Mouse (Mus musculus) ES-Bruce4 (cell line): ENCODE results near the gene Prr14. TPM values are rescaled to one million over a fixed set of nuclear protein-coding genes. Genes with fewer than 3 reads are reported as not detected.
A peak's percentile ranks its signal among the peaks of the same experiment; 100 is the strongest.

Experiments used
- H3K27ac ChIP-seq: 2 replicates; pipeline ENCODE4 v1.5.1; 2012; ENCODE audit warnings: low read length, inconsistent platforms; ENCODE audit not compliant: insufficient read depth
- H3K27me3 ChIP-seq: 2 replicates; pipeline ENCODE4 v1.6.1; 2012; ENCODE audit warnings: mild to moderate bottlenecking, low read length, inconsistent platforms; ENCODE audit not compliant: control insufficient read depth, poor library complexity, insufficient read depth, severe bottlenecking
- H3K36me3 ChIP-seq: 2 replicates; pipeline ENCODE4 v1.6.1; 2012; ENCODE audit warnings: inconsistent platforms, mild to moderate bottlenecking, low read length, moderate library complexity; ENCODE audit not compliant: control insufficient read depth, poor library complexity, insufficient read depth, severe bottlenecking
- H3K4me1 ChIP-seq: one replicate; pipeline ENCODE4 v1.8.1; 2011; ENCODE audit warnings: low read length; ENCODE audit not compliant: control insufficient read depth, insufficient read depth
- H3K4me3 ChIP-seq: 2 replicates; pipeline ENCODE4 v1.5.1; 2011; ENCODE audit warnings: low read depth, mild to moderate bottlenecking, low read length
- H3K9ac ChIP-seq: 2 replicates; pipeline ENCODE4 v1.6.1; 2012; ENCODE audit warnings: low read depth, mild to moderate bottlenecking, inconsistent platforms; ENCODE audit not compliant: poor library complexity, severe bottlenecking
- H3K9me3 ChIP-seq: replicated peaks from 2 replicates; pipeline ENCODE4 v1.6.1; 2012; ENCODE audit warnings: mild to moderate bottlenecking, low read length, inconsistent platforms; ENCODE audit not compliant: control insufficient read depth, poor library complexity, insufficient read depth, severe bottlenecking
- CTCF ChIP-seq: IDR thresholded peaks from one replicate; pipeline ENCODE4 v1.8.1; 2011; ENCODE audit warnings: low read depth, low read length
- EP300 ChIP-seq: IDR thresholded peaks from 2 replicates; pipeline ENCODE4 v1.6.1; 2011; ENCODE audit warnings: low read depth, low read length; ENCODE audit not compliant: insufficient read depth
- POLR2A ChIP-seq: IDR thresholded peaks from one replicate; pipeline ENCODE4 v1.8.1; 2011; ENCODE audit warnings: low read length; ENCODE audit not compliant: insufficient read depth
- polyA plus RNA-seq: library from polyadenylated mRNA; stranded (reverse); fragments of >200 nt; gene quantifications from 2 replicates; pipeline ENCODE4 v1.2.4, GENCODE M21; 2011; ENCODE audit warnings: low read depth; ENCODE audit not compliant: missing spikeins, insufficient read depth, insufficient read length

The Prr14 gene
- polyA plus RNA-seq, 1 experiment, result 45.3 TPM

DNA sequence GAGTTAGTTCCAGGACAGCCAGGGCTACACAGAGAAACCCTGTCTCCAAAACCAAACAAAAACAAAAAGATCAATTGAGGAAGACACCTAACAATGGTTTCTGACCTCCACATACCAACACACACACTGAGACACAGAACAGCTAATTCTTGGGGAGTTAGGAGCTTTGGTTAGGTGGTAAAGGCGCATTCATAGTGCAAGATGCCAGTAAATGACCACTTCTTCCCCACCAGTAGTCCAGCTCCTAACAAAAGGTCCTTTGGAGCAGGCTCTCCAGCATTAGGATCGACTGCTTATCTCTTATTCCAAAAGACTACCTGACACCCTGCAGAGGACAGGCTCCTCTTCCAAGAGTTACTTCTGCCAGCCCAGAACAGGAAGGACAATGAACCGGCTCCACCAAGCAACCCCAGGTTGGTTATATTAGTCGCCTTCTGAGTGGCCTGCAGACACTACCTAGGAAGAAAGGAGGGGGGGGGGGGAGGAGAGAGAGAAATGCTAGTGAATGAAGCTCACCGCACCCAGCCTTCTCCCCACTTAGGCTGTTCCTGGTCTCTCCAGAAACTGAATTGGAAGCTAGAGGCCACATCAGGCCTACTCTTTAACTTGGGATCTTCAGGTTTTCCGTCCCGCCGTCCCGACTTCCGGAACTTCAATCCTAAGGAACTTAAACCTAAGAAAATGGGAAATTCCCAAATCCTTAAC is 10.8 kb downstream of the Prr14 start:
- H3K4me1 ChIP-seq, result peaks cover 2% of the 10 kb centered on the region
- H3K27ac ChIP-seq, result peak overlapping the region; percentile 95
- no peaks in the 10 kb centered on the region for H3K27me3 ChIP-seq
- peak overlapping the region; percentile 94 for H3K9ac ChIP-seq
- peaks cover 11% of the 10 kb centered on the region for H3K36me3 ChIP-seq
- H3K9me3 ChIP-seq, result peaks cover 27% of the 10 kb centered on the region
- TF ChIP-seq EP300 (no peak), CTCF (no peak), POLR2A (no peak)
- H3K4me3 ChIP-seq, result peak overlapping the region; percentile 88

DNA sequence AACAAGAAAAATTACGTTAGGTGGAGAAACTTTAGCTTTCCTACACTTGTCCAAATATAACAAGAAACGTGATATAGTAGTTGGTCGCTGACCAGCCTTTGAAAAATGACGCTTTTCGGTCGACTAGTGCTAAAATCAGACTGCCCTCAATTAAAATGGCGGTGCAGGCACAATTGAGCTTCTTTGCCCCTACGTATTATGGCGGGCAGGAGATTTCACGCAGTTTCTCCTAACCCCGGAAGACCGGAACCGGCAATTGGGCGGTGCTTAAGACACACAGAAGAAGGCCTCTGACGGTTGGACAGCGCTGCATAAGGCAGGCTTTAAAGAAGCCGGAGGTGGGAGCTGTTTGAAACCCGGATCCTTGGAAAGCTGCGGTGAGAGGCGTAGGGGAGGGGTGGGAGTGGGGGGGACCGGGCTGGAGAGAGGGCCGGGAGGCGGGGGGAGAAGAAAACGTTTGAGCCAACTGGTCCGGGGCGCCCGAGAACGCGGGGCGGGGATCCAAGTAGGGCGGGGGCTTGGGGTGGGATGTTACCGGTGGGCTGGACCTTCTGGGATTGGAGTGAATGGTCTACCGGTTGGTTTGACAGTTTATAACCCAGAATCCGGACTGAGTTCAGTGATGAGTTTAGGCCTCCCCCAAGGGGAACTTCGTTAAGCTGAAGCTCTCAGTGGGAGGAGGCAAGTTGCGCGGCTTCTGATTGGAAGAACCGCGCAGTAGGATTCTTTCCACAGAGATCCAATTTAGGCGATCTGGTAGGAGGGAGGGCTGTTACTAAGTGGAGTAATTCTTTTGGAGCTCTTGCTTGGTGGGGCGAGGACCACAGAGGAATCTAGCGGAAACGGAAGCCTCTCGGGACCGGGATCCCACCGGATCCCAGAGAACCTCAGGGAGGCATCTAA is 11.6 kb downstream of the Prr14 start:
- no peaks in the 10 kb centered on the region for H3K4me1 ChIP-seq

DNA sequence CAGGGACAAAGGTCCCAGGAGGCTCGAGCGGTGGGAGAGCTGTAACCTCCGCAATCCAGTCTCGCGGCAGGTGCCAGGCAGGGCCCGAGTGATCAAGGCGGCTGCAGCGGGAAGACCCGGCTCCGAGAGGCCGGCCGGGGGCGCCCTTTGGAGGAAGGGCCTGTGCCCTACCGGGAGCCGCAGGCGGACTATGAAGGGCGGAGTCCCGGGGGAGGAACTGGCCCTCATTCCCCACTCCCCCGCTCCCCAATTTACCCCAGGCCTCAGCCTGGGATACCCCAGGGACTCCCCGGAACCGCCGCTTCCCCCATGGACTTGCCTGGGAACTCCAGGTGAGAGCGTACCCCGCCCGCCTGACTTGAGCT is 12.2 kb downstream of the Prr14 start:
- Histone ChIP-seq H3K4me1 (no peaks in the 10 kb centered on the region), H3K9me3 (peaks cover 27% of the 10 kb centered on the region), H3K4me3 (peak overlapping the region; percentile 78), H3K9ac (peak overlapping the region; percentile 94), H3K27ac (peak overlapping the region; percentile 92), H3K36me3 (peaks cover 21% of the 10 kb centered on the region), H3K27me3 (no peaks in the 10 kb centered on the region)
- TF ChIP-seq CTCF (peak; percentile 0), EP300 (no peak)

More for the DNA sequence above, 11.6 kb downstream of the Prr14 start:
- peak overlapping the region; percentile 94 for H3K9ac ChIP-seq
- peak overlapping the region; percentile 78 for H3K4me3 ChIP-seq
- H3K9me3 ChIP-seq, result peaks cover 27% of the 10 kb centered on the region
- no peak for TF ChIP-seq POLR2A
- TF ChIP-seq EP300, result no peak
- TF ChIP-seq CTCF, result no peak
- H3K27ac ChIP-seq, result peak overlapping the region; percentile 95
- H3K36me3 ChIP-seq, result peaks cover 18% of the 10 kb centered on the region
- no peaks in the 10 kb centered on the region for H3K27me3 ChIP-seq

DNA sequence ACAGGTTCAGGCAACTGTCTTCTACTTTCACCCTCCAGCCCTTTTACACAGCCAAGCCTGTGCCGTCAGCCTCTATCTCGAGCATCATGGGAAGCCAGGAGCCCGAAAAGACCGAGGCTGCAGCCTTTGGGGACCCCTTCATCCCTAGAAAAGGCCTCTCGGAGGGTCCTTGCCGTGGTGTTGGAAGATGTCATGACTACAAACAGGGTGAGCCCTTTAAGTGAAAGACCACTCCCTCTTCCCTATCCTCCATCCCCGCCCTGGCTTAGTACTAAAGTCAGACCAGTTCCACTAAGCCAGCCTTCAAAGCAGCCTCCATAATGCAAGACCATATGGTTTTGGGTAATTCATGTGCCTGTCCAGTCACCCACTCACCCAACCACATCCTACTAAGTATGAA is 12.6 kb downstream of the Prr14 start:
- Histone ChIP-seq H3K9me3 (peaks cover 26% of the 10 kb centered on the region), H3K36me3 (peaks cover 21% of the 10 kb centered on the region), H3K27ac (peak overlapping the region; percentile 92), H3K4me1 (no peaks in the 10 kb centered on the region), H3K9ac (peak overlapping the region; percentile 94), H3K4me3 (peak overlapping the region; percentile 78), H3K27me3 (no peaks in the 10 kb centered on the region)
- no peak for TF ChIP-seq POLR2A
- TF ChIP-seq CTCF, result no peak
- TF ChIP-seq EP300, result no peak

DNA sequence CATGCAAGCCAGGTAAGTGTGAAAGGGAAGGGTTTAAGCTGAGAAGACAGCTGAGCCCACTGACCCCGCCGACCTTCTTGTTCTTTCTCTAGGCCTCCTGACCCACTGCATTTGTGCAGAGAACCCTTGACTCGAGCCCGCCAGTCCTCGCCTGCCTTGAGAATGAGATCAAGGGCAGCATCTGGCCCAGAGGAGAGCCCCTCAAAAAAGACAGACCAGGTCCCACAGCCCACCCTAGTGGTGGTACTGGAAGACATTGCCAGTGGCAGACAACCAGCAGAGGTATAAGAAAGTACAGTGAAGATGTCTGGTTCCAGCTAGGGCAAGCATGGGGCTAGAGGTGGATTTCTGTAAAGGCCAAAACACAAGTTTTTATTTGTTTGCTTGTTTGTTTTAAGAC is 14.3 kb downstream of the Prr14 start:
- Histone ChIP-seq H3K27ac (no peak overlapping the region), H3K4me1 (no peaks in the 10 kb centered on the region), H3K4me3 (no peak overlapping the region), H3K36me3 (peaks cover 21% of the 10 kb centered on the region), H3K27me3 (no peaks in the 10 kb centered on the region), H3K9ac (no peak overlapping the region), H3K9me3 (peaks cover 10% of the 10 kb centered on the region)
- TF ChIP-seq CTCF (peak; percentile 48), EP300 (no peak), POLR2A (no peak)
